Mouse (Mus musculus): ENCODE measurements around the gene Nfatc4.

Gene Nfatc4

GRCm38 (mm10) chr14:55854406-55855100, 31.6 kb downstream of the Nfatc4 start:
- DNase-seq, result no peak

DNA sequence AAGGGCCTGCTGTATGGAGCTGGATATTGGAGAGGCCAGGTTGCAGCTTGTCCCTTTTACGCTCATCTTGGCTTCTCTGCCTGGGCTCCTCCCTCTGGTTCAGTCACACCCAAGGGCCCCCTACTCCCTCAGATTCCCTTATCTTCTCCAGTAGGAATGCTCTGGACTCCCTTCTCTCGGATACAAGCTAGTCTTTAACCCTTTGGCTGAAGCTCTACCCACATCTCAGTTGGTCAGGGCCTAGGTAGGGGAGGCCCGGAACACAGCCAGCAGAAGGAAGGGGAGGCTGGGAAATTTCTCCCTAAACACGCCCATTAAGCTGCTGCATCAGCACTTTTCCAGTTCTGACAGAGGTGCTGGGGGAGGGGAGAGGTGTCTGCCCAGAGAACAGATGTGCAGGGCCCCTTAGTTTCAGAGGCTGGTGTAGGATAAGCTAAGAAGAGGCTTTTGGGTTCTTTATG, 32.2 kb downstream of the Nfatc4 start:
- DNase-seq, result peak; percentile 21 to 25

GRCm38 (mm10) chr14:55857588-55857987, 34.6 kb downstream of the Nfatc4 start:
- DNase-seq, result no peak

DNA sequence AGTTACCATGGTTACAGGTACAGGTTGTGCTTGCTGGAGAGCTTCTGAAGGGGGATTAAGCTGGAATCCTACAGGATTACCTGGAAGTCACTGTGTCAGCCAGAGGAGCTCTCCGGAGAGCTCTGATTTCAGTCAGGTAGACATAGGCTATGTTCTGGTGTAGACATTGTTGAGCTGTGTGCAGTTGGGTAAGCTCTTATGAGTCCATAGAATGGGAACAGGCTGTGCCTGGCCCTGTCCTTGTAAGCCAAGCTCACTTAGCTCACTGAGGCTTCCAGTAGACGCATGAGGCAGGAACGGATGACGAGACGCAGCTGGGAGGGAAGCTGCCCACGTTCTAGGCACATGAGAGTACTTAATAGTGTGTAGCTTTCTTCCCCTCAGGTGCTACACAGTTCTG, 39.2 kb downstream of the Nfatc4 start:
- DNase-seq, result no peak

DNA sequence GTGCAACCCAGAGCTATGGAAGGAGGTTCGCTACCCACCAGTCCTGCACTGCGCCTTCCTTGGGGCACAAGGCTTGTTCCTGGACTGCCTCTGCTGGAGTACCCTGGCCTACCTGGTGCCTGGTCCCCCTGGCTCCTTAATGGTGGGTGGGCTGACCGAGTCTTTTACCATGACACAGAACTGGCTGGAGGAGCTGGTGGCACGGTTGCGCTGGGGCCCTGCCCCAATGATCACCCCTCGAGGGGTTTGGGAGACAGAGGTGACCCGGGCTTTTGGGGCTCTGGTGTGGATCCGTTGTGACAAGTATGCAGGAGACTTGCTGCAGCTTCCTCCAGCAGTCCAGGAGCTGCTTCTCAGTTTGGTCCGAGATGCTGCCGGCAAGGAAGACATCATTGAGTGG, 40.0 kb downstream of the Nfatc4 start:
- no peak for DNase-seq

DNA sequence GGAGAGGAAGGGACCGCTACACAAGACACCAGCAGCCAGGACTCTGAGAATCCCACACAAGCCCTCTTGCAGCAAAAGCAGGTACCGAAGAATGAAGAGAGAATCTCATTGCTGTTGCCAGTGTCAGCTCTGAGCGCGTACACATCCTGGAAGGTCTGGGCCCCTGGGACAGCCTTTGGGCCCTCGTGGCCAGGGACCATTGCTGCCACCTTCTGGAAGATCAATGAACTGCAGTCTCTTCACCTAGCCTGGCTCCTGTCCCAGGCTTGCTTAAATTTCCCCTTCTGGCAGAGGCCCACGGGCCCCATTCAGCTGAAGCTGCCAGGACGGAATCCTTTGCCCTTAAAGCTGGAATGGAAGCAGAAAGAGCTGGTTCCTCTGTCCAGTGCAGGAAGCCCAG, 40.8 kb downstream of the Nfatc4 start:
- peak; percentile 70 to 83 for DNase-seq

GRCm38 (mm10) chr14:55866962-55867361, 44.0 kb downstream of the Nfatc4 start:
- DNase-seq, result peak in 1 of 2 experiments; percentile 67

GRCm38 (mm10) chr14:55868230-55869026, 45.5 kb downstream of the Nfatc4 start:
- DNase-seq, result no peak

DNA sequence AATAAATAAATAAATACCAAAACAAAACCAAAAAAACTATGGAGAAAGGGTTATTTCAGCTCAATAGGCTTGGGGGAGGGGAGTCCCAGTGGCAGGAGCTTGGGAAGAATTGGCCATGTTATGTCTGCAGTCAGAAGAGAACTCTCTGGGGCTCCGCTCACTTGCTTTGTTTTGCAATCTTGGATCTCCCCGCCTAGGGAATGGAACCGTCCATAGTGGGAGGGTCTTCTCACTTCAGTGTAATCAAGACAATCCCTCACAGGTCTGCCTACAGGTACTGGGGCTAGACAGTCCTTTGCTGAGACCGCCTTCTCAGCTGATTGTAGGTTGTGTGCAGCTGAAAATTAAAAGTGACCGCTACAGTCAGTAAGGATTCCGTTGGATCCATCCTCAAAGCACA, 46.6 kb downstream of the Nfatc4 start:
- DNase-seq, result no peak

GRCm38 (mm10) chr14:55872039-55872438, 49.1 kb downstream of the Nfatc4 start:
- DNase-seq, result no peak

DNA sequence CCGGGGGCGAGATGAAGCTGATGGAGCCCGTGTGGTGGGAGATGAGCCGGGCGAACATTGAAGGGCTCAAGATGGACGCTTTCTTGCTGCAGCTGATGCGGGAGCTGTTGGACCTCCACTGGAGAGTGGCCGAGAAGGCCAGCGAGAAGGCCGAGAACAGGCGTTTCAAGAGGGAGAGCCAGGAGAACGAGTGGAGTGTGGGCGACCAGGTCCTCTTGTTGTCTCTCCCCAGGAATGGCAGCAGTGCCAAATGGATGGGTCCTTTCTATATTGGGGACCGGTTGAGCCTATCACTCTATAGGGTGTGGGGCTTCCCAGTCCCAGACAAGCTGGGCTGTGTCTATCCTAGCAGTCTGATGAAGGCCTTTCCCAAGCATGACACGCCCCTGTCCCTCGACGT, 49.6 kb downstream of the Nfatc4 start:
- no peak for DNase-seq

DNA sequence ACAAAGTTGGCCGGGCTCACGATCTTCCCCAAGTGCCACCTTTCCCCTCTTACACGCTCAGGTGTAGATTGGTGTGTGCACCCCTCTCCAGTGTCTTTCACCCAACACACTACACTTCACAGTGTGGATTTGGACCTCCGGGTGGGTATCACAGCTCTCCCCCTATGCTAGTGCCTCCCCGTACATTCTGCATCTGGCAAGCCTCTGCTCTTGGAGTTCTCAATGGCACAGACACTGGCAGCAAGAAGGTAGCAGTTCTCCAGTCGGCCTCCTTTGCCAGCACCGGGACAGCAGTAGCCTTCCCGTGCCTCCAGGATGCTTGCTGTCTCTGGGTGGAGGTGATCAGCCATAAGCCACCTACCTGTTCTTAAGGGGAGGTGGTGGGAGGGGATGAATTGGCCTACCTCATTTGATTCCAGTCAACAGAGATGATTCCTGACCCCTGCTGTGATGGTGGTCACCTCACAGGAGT, 50.3 kb downstream of the Nfatc4 start:
- no peak for DNase-seq

DNA sequence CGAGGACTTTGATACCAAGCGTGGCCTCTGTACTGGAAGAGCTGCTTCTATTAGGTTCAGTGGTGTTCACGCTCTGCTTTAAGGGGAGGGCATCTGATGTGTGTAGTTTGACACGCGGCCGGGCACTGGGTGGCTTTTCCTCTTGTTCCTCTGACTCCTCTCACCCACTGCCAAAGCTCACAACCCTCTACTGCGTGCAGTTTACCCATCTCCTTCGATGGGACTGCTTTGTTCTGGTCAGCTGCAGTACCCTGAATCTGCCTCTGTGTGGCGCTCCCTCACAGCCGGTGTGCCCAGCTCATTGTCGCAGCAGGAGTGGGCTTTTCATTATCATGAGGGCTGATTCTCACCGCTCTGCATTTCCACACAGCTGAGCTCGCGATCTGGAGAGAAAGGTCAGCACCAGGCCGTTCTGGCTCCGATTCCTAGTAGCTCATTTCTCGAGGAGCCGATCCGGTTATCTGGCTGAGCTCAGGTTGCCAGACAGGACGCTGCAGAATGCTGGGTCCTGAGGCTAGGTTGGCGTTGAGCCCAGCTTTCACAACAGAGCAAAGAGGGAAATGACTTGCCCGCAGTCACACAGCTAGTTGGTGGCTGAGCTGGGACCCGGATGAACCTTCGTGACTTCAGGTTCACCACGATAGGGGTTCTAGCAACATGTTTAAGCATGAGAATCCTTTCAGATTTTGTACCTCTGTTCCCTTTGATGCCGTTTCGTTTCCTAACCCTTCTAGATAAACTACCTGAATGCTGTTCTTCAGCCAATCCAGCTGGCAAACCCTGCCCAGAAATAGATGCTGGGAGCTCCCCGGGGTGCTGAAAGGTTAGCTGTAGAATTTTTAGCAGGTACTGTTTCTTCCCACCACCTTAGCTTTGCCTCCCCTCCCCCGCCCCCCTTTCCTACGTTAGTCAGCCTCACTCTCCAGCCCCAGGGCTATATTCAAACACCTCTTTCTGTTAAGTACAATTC, 51.1 kb downstream of the Nfatc4 start:
- DNase-seq, result peak; percentile 52 to 72

GRCm38 (mm10) chr14:55877469-55878315, 54.7 kb downstream of the Nfatc4 start:
- no peak for DNase-seq

DNA sequence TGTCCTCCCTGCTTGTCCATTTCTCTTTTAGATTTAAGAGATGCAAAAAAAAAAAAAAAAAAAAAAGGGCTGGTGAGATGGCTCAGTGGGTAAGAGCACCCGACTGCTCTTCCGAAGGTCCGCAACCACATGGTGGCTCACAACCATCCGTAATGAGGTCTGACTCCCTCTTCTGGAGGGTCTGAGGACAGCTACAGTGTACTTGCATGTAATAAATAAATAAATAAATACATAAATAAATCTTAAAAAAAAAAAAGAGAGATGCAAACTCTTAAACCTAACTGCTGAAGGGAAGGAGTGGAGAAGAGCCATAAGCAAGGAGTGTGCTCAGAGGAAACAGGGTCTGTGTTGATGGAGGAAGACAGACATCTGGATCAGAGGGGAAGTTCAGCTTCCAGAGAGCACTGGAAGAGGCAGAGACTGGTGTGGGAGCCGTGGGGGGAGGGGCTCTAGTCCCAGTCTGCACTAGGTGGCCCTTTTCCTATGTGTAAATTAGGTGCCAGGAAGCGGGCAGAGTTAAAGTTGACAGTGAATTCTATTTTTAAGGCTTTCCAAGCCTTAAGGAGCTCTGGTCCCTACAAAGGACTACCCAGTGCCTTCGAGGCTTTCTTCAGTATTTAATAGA, 55.5 kb downstream of the Nfatc4 start:
- no peak for DNase-seq

DNA sequence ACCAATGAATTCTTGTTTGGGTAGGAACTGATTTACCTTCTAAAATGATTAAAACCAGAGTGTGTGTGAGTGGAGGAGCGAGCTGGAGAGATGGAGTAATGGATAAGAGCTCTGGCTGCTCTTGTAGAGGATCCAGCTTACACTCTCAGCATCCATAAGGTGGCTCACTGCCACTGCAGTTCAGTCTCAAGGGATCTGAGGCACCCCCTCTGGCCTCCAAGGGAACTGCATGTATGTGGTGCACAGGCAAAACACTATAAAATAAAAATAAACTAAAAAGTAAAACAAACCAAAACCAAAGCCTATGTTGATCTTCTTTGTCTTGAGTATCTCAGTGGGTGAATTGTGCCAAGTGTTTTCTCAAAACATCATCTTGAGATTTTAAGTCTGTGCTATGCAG, 56.7 kb downstream of the Nfatc4 start:
- peak; percentile 77 to 87 for DNase-seq

- no peak for DNase-seq
Measured at GRCm38 (mm10) chr14:55880982-55881381, 58.0 kb downstream of the Nfatc4 start.

DNA sequence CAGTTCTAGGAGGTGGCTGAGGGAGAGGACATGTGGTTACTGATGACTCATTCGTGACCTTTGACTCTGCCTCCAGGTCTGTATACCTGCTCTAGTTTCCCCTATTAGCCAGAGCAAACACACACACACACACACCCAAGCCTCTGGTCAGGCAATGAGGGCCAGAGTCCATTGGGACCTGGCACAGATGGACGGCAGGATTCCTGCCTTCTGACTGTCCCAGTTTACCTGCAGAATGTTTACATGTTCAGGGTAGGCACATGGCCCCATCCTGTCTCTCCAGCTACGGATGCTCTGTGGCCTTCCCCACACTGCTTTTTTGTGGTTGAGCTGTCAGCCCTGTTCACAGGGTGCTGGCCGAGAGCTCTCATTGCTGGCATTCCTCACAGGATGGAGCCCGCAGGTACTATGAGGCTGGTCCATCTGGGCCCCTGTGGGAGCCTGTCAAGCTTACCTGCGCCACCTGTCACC, 59.3 kb downstream of the Nfatc4 start:
- DNase-seq, result peak; percentile 54 to 76

GRCm38 (mm10) chr14:55883149-55883661, 60.3 kb downstream of the Nfatc4 start:
- no peak for DNase-seq

Data from kidney, adult 8-10 months (tissue).